Mouse (Mus musculus): ENCODE results near the gene Cp. TPM values are rescaled to one million over a fixed set of nuclear protein-coding genes. Genes with fewer than 3 reads are reported as not detected.

Gene Cp
- polyA plus RNA-seq (2012; ENCODE audit: low replicate concordance): 0.23 TPM in 1 of 2 replicates, not detected in the other

DNA sequence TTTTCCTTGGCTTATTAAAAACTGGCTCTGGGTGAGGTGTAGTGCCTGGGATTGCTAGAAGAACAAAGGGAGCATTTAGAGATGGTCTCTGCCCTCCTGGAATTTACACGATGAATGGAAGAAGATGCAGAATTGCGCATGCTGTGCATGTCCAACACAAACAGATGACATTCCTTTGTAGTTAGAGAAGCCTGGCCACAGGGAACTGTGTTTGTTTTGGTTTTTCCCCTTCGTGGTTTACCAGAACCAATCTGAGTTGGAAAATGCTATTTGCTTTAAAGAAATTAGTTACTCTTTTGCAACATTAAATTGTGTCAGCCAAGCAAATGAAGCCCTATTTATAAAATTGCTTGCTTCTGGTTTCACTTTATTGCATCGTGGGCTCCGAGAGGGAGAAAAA lies at the start of gene Cp:
Gene Cp, plus strand, starts transcription at position 170 of the 400 bp plus-strand sequence.

DNA sequence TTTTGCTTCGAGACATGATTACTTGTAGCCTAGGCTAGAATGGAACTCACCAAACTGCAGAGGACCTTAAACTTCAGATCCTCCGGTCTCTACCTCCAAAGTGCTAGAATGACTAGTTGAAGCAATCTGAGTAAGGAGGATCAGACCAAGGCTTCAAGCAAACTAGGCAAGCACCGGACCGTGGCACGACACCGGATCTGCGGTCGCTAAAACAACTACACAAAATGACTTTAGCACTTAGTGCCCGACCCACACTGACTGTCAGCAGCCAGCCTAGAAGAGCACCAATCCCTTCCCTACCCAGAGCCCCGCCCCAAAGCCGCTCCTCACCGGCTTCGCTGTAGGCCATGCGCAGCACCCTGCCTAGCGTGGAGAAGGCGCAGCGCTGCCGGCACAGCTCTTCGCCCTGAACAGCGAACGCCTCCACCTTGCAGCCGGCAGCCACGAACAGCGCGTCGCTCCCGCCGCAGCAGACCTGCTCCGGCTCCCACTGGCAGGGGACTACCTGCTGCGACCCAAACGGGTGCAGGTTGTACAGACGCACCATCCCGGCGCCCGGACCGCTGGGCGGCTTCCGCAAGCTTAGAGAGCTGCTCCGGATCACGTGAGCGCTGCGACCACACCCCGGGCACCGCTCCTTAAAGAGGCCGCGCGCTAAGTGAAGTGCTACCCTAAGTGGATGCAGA lies 78.0 kb downstream of the Cp start, which contains the start of gene Hps3:
Gene Hps3, minus strand, starts transcription at position 597 of the 686 bp plus-strand sequence.

DNA sequence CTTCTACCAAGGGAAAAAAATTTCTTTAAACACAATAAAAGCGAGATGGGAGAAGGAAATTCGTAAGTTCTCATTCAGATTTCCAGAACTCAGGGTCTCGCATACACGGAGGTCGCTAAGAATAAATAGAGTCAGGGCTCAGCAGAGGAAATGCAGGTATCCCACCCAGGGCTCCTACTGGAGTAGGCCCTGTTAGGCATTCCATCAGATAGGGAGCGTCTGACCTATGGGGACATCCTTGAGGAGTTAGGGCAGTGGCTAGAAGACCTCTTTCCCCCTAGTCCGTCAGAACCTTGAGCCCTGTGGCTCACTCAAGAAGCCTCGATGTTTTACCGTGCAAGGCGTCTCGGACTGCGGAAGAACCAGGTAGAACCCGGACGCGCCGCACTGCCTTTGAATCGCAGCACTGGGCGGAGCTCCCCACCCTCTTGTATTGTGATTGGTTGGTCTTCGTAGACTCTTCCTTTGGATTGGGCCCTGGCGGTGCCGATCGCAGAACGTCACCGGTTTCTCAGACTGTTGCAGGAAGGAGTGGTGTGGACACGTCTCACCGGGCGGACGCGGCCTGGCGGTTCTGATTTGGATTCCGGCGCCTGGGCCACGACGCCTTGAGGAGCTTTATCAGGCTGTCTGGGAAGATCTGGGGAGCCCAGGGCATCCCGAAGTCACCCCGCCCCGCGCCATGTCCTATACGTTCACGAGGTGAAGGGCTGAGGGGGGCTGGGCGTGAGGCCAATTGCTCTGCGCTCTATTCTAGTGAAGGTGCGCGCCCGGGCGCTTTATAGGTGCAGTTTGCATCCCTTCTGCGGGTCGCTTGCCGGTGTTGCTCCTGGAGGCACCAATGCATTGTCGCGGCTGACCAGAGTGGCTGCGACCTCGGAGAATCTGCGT lies 100.7 kb downstream of the Cp start, which contains the start of gene Hltf:
Gene Hltf, plus strand, starts transcription at position 506 of the 891 bp plus-strand sequence.

Other genes starting within 250 kb of the Cp start
- gene Hps3, start 78.3 kb downstream of the Cp start, polyA plus RNA-seq (2012; ENCODE audit: low replicate concordance): 11.6 and 15.3 TPM in 2 replicates
- gene Hltf, start 100.8 kb downstream of the Cp start, polyA plus RNA-seq (2012; ENCODE audit: low replicate concordance): 9.5 and 27.5 TPM in 2 replicates
- 2.9 and 7.7 TPM in 2 replicates for gene Gyg, start 198.3 kb downstream of the Cp start, polyA plus RNA-seq (2012; ENCODE audit: low replicate concordance)

Measured in leukemia stem cell, adult 10-12 weeks (primary cell).